Mouse (Mus musculus): Measurements from ENCODE around the gene Prm2. TPM values are rescaled to one million over a fixed set of nuclear protein-coding genes. Genes with fewer than 3 reads are reported as not detected.

Prm2 gene
- total RNA-seq, 2 experiments from 2014 or later = not detected

DNA sequence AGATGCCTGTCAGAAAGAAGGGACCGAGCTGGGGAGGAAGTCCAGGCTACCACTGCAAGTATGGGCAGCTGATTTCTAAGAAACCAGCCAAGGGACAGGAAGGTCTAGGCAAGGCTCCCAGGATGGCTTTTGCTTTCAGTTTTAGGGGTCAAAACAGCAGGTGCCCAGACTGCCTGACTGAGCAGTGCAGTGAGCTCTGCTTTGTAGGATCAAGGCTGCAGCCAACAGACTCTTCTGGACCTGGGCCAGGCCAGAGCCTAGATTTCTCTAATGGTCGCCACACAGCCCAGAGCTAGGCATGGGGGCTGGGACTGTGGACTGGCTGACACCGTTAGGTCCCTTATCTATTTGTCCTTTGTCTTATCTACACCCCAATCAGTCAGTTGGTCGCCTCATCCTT lies 21.2 kb downstream of the Prm2 start:
- no peak for DNase-seq

GRCm38 (mm10) chr16:10773543-10773942 lies 22.4 kb downstream of the Prm2 start:
- DNase-seq = no peak

DNA sequence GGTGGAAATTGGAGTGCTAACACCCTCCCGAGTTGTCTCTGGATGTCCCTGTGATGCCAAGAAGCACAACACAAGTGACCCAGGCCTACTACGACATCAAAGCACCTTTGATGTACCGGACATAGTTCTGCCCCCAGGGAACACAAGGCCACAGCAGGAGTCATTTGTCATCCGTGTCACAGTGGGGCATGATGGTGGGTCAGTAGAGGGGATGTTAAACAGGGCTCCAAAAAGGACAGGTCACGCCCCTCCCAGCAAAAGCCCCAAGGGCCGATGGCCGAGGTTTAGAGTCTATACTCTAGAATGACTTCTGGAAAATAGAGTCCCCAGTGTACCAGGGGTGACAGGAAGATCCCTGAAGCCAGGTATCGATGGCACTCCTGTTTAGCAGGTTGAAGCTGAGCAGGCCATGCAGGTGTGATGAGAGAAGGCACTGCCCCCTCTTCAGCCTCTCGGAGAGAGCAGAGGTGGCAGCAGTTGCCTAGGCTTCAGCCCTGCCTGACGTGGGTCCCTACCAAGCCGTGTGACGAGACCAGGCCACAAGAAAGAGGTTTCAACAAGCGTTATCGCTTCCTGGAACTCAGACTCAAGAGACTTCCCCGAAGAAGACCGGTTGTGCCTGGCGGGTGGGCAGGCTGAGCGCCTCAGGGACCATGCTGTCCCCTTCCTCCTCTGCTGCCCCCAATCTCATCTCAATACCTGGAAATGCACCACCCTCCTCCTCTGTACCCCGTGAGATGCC lies 24.0 kb downstream of the Prm2 start:
- DNase-seq = no peak

DNA sequence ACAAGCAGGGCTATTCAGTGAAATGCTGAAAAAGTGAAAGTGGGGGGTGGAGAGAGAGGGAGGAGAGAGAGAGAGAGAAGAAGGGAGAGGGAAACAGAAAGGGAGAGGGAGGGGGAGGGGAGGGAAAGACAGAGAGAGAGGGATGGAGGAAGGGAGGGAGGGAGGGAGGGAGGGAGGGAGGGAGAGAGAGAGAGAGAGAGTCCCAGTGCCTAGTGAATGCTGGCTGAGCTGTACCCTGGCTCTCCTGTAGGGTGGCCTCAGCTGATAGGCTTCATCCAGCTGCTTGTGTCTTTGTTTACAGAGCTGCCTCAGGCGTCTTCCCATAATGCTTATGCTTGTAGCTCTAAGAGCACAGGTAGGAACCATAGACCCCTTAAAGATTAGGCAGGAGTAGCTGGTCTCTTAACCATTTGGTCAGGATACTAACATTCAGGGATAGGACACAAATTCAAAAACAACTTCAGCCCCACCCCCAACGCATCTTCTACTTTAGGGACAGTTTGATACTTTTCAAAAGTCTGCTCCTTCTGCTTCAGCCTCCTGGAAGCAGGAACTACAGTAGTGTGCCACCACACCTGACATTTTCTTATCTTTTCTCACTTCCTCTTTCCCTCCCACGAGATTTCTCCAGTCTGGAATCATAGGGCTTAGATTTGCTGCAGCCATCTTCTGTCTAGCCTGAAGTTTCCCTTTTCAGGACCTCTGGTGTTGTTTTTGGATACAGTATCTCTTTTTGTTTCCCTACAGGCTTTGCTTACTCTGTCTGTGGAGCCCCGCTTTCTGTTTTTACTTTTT lies 25.2 kb downstream of the Prm2 start:
- DNase-seq = no peak

DNA sequence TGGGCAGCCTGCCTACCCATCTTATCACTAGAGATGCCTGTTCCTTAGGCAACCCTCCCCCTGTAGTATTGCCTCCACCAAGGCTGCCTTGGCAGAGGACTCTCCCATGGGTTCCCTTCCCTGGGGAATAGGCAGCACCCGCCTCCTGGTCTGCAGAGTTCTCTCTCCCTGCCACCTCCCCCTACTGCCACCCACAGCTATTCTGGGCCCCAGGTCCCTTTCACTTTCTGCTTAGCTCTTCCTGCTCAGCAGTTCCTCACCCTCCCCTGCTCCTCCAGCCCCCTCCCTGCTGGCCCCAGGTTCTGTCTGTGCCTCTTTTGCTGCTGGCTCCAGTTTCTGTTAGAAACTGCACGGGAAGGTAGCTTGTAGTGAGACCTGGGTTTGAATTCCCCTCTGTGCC lies 26.3 kb downstream of the Prm2 start:
- DNase-seq = no peak

- no peak for DNase-seq
Observed at GRCm38 (mm10) chr16:10768821-10769220, 27.1 kb downstream of the Prm2 start.

GRCm38 (mm10) chr16:10767158-10767557 lies 28.8 kb downstream of the Prm2 start:
- peak; percentile 76 for DNase-seq

- DNase-seq = no peak
Observed at GRCm38 (mm10) chr16:10764323-10764722, 31.6 kb downstream of the Prm2 start.

DNA sequence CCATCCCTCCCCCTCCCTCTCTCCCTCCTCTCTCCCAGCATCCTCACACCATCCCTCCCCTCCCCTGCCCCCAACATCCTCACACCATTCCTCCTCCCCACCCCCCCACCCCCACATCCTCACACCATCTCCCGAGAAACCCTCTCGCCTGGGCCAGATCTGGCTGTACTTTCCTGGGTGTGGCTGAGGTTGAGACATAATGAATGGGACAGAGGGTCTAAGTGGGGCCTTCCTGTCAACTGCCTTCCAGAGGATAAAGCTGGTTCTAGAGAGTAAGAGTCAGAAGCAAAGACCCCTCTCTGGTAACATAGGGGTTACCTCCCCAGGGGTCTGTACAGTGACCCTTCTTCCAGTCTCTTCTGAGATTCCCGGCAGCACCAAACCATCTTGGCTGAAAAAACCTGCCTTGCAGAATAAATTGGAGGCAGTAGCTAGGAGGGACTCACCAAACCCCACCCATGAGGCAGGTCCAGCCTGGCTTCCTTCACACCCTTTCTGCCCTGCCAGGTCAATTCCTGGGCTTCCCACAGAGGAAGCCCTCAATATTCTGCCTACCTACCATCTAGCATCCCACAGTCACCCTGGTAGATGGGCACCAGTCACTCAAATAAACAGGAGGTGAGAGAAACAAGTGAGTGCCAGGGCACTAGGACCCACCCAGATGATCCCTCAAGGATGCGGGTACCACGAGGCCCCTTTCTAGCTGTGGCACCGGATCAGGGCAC lies 32.2 kb downstream of the Prm2 start:
- DNase-seq = no peak

GRCm38 (mm10) chr16:10762569-10763180 lies 33.3 kb downstream of the Prm2 start:
- no peak for DNase-seq

GRCm38 (mm10) chr16:10761182-10761581 lies 34.8 kb downstream of the Prm2 start:
- DNase-seq = no peak

DNA sequence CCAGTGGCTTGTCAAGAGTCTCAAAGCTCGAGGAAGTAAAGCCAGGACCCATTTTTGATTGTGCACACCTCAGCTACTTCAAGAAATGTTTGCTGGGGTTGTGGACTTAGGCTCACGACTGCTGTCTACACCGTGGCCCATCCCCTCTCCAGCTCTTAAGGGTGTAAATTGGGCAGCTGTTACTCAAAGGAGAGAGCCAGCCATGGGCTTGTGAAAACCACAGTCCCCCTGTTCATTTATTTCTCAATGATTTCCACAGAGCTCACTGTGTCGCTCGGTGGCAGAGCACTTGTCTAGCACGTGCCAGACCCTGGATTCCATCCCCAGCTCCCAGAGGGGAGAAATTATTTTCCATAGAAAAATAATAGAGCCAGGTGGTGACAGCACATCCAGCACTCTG lies 39.8 kb downstream of the Prm2 start:
- no peak for DNase-seq

DNA sequence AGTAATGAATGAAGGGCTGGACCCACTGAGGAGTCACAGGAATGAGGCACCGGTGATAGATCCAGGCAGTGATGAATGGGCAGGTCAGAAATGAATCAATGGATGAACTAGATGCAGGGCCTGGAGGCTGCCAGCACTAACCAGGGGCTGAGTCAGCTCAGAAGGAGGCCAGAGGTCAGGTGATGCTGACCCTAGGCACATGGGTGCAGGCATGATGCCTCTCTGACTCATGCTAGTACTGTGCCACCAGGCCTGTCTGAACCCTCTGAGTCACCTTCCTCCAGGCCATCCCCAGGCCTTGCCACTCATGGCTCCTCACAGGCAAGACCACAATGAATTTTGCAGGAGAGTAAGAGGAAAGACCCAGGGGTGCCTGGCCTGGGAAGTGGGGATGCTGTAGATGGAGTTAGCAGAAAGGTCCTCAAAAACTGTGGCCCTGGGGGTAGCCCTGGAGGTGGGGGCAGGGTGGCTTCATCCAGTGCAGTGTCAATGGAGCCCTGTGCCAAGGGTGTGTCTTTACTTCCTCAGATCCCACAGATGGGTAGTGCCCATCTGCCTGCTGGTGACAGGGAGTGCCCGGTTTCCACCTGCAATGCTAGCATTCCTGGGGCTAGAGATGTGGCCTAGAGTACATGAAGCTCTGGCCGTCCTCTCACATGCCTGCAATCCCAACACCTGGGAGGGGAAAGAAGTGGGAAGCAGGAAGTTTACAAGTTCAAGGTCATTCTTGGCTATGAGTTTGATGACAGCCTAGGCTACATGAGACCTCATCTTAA lies 41.2 kb downstream of the Prm2 start:
- DNase-seq = no peak

DNA sequence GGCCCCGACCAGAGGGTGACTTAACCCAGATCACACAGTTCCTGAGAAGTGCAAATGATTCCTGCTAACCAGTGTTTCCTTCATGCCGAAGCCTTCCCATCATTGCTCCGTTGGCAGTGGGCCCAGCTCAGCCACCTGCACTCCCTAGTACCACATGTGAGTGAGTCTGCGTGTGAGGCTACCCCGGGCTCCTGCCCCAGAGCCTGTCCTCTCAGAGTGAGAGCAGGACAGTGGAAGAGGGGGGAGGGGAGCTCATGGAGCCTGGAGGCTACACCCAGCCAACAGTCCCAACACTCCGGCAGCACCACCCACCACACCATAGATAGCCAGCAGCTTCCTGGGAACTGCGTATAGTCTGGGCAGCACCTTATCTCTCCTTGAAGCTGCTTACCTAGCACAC lies 46.1 kb downstream of the Prm2 start:
- peak; percentile 51 for DNase-seq

DNA sequence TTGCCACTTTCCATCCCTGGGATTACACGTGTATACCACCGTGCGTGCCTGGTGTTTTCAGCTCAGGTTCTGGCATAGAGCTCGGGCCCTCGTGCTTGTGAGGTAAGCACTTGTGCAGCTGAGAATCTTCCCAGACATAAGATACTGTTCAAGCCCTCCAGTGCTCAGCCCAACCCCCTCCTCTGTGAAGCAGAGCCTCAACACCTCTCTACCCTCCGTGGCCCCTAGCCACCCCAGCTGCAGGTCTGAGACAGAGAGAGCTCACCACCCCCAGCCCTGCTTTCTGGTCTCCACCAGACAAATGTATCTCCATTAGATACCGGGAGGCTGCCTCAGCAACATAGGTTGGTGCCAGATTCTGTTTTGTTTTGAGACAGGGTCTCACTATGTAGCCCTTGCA lies 46.7 kb downstream of the Prm2 start:
- DNase-seq = no peak

Other genes with a start within 250 kb of the Prm2 start
- gene Socs1, start 10.6 kb downstream of the Prm2 start, total RNA-seq (2021) = 1 to 10 TPM; 1.1 to 2.2 TPM
- gene Tnp2, start 7.5 kb downstream of the Prm2 start, total RNA-seq (2021) = not detected
- gene Prm3, start 5.2 kb downstream of the Prm2 start, total RNA-seq (2021) = not detected
- not detected for gene Prm1, start 9.7 kb upstream of the Prm2 start, total RNA-seq (2021)
- gene Gm11172, start 16.8 kb upstream of the Prm2 start, total RNA-seq (2021) = not detected
- gene Rmi2, start 38.9 kb upstream of the Prm2 start, total RNA-seq (2021) = 1 to 10 TPM; 1.6 TPM